Mouse (Mus musculus) frontal cortex, adult (tissue): ENCODE measurements at regions not wholly inside any gene's neighbourhood (a gene's known extent, or its start where the extent isn't known, plus 50 kb on each side); places are given as distances from the start of the nearest gene placed in this dataset.

Experiments used
- ATAC-seq: cut with Nextera tagmentation; 2 replicates; pipeline ENCODE4 v1.9.2; 2017; ENCODE audit warnings: mild to moderate bottlenecking, moderate library complexity, mixed read lengths; ENCODE audit not compliant: low TSS enrichment

DNA sequence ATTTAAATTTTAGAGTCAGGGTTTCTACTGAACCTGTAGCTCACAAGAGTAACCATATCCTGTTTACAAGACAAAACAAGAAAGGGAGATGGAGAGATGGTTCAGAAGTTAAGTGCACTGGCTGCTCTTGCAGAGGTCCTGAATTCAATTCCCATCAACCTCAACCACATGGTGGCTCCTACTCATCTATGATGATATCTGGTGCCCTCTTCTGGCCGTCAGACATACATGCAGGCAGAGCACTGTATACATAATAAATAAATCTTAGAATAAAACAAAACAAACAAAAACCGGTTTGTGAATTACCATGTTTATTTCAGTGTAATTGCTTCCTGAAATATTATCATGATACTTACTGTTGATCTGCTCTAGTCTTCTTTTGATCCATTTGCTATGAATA, 845.4 kb downstream of the Pcdh18 start:
- ATAC-seq: no peak

DNA sequence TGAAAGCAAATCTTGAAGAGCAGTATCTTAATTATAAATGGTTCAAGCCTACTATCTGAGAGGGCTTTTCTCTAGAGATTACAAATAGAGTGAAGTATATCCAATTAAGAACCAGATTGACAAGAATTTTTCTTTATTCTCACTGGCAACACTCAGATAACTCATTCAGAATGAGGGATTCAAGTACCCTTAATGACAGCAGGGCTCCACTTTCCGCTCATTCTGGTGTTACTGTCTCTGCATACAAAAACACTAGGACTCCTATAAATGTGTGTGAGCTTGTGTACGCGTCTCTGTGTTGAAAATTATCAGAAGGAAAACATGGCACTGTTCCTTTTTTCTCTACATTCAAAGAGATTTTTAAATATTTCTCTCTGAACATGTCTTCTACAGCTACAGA, 866.7 kb downstream of the Pcdh18 start:
- no peak for ATAC-seq

DNA sequence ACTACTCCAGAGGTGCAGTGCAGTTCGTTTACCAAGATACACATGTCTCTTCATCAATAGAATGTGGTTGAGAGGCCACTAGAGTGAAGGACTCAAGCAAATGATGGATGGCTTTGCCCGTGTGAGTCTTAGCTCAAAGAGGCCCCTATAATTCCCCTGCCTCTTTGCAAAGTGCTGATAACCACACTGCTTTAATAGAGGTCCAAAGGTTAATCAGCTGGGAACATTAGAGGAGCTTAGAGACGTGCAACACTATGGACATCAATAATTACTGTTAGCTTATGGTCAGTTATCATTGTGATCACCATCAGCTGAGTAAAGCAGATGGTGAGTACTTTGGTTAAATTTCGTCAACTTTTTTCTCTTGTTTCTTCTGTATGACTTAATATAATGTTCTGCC, 869.2 kb downstream of the Pcdh18 start:
- no peak for ATAC-seq

DNA sequence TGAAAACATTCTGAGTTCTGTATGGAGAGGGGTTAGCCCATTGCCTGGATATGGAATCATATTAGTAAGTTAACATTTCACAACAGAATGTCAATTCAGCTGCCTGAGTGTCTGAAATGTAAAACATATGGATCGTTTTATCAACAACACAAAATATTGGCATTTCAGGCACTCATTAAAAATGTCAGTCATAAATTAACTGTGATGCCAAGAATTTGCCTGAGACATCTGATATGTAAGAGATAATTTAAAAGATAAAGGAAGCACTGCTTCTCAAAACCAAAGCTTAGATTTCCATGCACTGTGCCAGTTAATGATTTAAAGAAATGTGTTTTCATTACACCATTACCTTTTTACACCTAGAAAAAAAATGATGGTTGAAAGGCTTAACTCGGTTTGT, 887.6 kb downstream of the Pcdh18 start:
- no peak for ATAC-seq

DNA sequence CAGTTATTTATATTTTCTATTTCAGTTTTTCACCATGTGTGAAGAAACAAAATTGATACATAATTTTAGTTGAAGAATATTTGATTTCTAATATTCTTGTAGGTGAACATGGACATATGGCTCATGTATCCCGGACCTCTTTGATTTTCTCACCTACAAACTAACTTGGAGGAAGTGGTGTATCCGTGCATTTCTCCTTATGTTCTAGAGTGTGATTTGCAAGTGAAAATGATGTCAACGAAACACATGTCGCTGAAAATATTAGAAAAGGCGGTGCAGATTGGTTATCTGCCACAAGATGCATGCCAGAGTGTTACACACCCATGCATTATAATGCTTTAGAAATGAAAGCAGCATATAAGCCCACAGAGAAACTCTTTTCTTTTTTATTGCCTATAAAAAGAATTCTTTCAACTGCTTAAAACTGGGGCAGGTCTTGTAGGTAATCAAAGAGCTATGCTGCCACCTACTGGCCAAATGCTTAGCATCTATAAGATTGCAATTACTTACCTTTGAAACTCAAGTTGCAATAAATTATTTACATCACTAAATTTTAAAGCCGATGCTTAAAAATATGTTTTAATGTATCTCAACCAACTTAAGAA, 911.0 kb downstream of the Pcdh18 start:
- ATAC-seq: peak; percentile 88

DNA sequence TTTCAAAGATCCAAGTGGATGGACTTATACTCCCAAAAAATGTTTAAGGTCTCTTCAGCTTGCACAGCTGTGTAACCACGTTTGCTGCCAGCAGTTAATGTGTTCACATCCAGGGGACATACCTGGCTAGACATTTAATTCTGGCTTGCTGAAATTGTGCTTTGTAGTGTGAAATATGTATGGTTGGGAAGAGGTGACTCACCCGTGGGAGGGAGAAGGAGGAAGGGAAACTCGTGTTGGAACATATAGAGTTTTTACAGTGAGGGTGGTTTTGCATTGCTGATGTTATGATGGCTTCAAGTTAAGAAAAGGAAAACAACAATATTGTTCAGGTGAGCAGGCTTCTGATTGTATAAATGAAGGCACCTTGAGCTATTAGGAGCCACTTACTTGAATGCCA, 916.4 kb downstream of the Pcdh18 start:
- peak; percentile 94 for ATAC-seq

DNA sequence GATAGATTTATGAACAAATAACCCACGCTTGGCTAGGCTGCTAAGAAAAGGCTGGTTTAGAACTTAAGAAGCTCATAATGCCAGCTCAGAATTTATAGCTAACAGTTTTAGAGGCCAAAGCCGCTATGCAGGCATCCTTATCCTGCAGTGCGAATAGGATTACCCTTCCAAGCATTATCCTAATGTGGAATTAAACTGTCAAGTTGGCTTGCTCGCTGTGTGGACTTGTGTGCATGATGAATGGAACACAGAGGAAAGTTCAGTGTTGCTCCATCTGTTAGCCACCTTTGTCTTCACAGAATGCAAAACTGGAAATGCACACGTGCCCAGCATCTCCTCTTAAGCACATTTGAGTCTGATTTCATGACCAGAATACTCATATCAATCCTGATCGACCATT, 933.8 kb downstream of the Pcdh18 start:
- no peak for ATAC-seq

DNA sequence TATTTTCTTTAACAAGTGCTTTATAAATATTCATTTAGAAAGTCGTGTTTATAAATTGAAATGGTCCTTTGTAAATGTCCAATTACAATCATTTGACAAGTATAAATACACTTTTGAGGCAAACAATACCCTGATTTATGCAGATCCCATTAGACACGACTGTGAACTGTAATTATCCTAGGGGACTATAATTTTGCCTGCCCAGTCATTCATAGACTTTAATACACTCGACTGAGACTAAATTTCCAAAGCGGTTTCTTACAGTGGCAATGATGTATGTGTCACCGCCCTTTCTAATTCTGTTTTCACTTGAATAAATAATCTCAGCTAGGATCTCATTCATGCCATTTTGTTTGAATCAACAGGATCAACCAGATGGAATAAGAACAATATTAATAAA, 952.7 kb downstream of the Pcdh18 start:
- no peak for ATAC-seq

DNA sequence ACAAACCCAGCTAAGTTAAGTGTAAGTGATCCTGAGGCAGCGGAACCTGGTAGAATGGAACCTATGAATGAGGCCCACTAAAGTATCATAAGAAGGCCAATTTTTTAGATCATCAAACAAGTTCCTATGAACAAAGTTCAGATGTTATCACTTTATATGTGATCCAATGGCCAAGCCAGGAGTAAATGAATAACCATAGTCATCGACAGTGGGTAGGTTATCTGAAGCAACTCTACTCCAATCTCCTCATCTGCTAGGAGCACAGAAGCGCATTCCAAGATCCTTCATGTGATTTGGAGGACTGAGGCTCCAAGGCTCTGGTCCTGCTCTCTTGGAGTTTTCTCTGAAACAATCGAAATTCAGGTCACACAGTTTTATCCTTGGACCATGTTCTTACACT, 985.4 kb downstream of the Pcdh18 start:
- ATAC-seq: no peak
